Mouse (Mus musculus) stomach, embryonic 14.5 days (tissue): ENCODE results near the gene Csgalnact2. TPM values are rescaled to one million over a fixed set of nuclear protein-coding genes. Genes with fewer than 3 reads are reported as not detected.

Source experiments
- ATAC-seq: fragments of 200-750 bp; cut with Nextera tagmentation; 2 replicates; pipeline ENCODE4 v1.8.0; 2017; ENCODE audit warnings: low read depth, moderate TSS enrichment; ENCODE audit not compliant: insufficient number of reproducible peaks, insufficient read depth, low FRiP score
- H3K27ac ChIP-seq: fragments of 300-500 bp; sonication (generic); 2 replicates; pipeline ENCODE4 v1.5.1; 2014; ENCODE audit warnings: mild to moderate bottlenecking, low read length, moderate library complexity, mixed read lengths
- H3K27me3 ChIP-seq: fragments of 300-500 bp; sonication (generic); 2 replicates; pipeline ENCODE4 v1.6.1; 2014; ENCODE audit warnings: low read length, control low read depth, mixed read lengths; ENCODE audit not compliant: control insufficient read depth, insufficient read depth
- H3K36me3 ChIP-seq: fragments of 300-500 bp; sonication (generic); 2 replicates; pipeline ENCODE4 v1.6.1; 2014; ENCODE audit warnings: mild to moderate bottlenecking, control low read depth, low read length, moderate library complexity, mixed read lengths; ENCODE audit not compliant: control insufficient read depth, insufficient read depth
- H3K4me1 ChIP-seq: fragments of 300-500 bp; sonication (generic); 2 replicates; pipeline ENCODE4 v1.6.1; 2014; ENCODE audit warnings: low read length, control low read depth, mixed read lengths; ENCODE audit not compliant: control insufficient read depth, insufficient read depth
- H3K4me2 ChIP-seq: fragments of 300-500 bp; sonication (generic); replicated peaks from 2 replicates; pipeline ENCODE4 v1.6.1; 2014; ENCODE audit warnings: low read depth, low read length, control low read depth
- H3K4me3 ChIP-seq: fragments of 300-500 bp; sonication (generic); 2 replicates; pipeline ENCODE4 v1.5.1; 2014; ENCODE audit warnings: low read depth, low read length, control low read depth
- H3K9ac ChIP-seq: fragments of 300-500 bp; sonication (generic); replicated peaks from 2 replicates; pipeline ENCODE4 v1.6.1; 2014; ENCODE audit warnings: low read depth, mild to moderate bottlenecking, control low read depth, low read length, moderate library complexity, mixed read lengths
- H3K9me3 ChIP-seq: fragments of 300-500 bp; sonication (generic); 2 replicates; pipeline ENCODE4 v1.6.1; 2016; ENCODE audit warnings: low read depth, low read length, control low read depth; ENCODE audit not compliant: control insufficient read depth
- WGBS: fragments of 180-500 bp; shearing (Covaris S2); extraction: QIAGEN DNeasy Blood & Tissue Kit; methylation state at CpG from one replicate; pipeline ENCODE4 v1.1.7; 2014; 5-methylcytosine and 5-hydroxymethylcytosine counted together
- polyA plus RNA-seq: library from polyadenylated mRNA; unstranded; fragments of >200 nt; fragmentation: Nextera tagmentation; extraction: Ambion mirVana; gene quantifications from 2 replicates; pipeline ENCODE4 v1.2.1, GENCODE M21; 2014

Csgalnact2 gene
- polyA plus RNA-seq, 1 experiment from 2014 or later: 15.1 TPM

GRCm38 (mm10) chr6:118084596-118084995, 54.3 kb downstream of the Csgalnact2 start:
- 86% methylated on average over 8 of the region's 8 CpGs for WGBS
- Histone ChIP-seq H3K4me1 (no peaks in the 10 kb centered on the region), H3K27ac (no peak overlapping the region), H3K27me3 (no peaks in the 10 kb centered on the region), H3K4me3 (no peak overlapping the region), H3K9me3 (no peaks in the 10 kb centered on the region), H3K4me2 (no peak overlapping the region), H3K9ac (no peak overlapping the region), H3K36me3 (no peaks in the 10 kb centered on the region)
- no peak for ATAC-seq

GRCm38 (mm10) chr6:118083608-118084007, 55.3 kb downstream of the Csgalnact2 start:
- Histone ChIP-seq H3K4me2 (no peak overlapping the region), H3K27me3 (no peaks in the 10 kb centered on the region), H3K27ac (no peak overlapping the region), H3K9ac (no peak overlapping the region), H3K4me1 (no peaks in the 10 kb centered on the region), H3K4me3 (no peak overlapping the region), H3K9me3 (no peaks in the 10 kb centered on the region), H3K36me3 (no peaks in the 10 kb centered on the region)
- no peak for ATAC-seq
- WGBS: 69% methylated on average over 6 of the region's 6 CpGs

GRCm38 (mm10) chr6:118082384-118082783, 56.6 kb downstream of the Csgalnact2 start:
- ATAC-seq: no peak
- Histone ChIP-seq H3K9me3 (no peaks in the 10 kb centered on the region), H3K9ac (no peak overlapping the region), H3K36me3 (no peaks in the 10 kb centered on the region), H3K27ac (no peak overlapping the region), H3K27me3 (no peaks in the 10 kb centered on the region), H3K4me2 (no peak overlapping the region), H3K4me1 (no peaks in the 10 kb centered on the region), H3K4me3 (no peak overlapping the region)
- 80% methylated on average over 3 of the region's 3 CpGs for WGBS

GRCm38 (mm10) chr6:118080711-118081110, 58.2 kb downstream of the Csgalnact2 start:
- ATAC-seq: no peak
- no peaks in the 10 kb centered on the region for H3K4me1 ChIP-seq
- no peak overlapping the region for H3K27ac ChIP-seq
- H3K9me3 ChIP-seq: no peaks in the 10 kb centered on the region
- no peaks in the 10 kb centered on the region for H3K36me3 ChIP-seq
- 88% methylated on average over 4 of the region's 4 CpGs for WGBS
- no peak overlapping the region for H3K9ac ChIP-seq
- H3K27me3 ChIP-seq: no peaks in the 10 kb centered on the region
- no peak overlapping the region for H3K4me2 ChIP-seq
- H3K4me3 ChIP-seq: no peak overlapping the region

- H3K4me3 ChIP-seq: no peak overlapping the region
- no peaks in the 10 kb centered on the region for H3K4me1 ChIP-seq
- H3K9me3 ChIP-seq: no peaks in the 10 kb centered on the region
- no peak overlapping the region for H3K9ac ChIP-seq
- no peak overlapping the region for H3K4me2 ChIP-seq
- no peaks in the 10 kb centered on the region for H3K27me3 ChIP-seq
- no peaks in the 10 kb centered on the region for H3K36me3 ChIP-seq
- 59% methylated on average over 10 of the region's 10 CpGs for WGBS
- ATAC-seq: no peak
- no peak overlapping the region for H3K27ac ChIP-seq
Observed at GRCm38 (mm10) chr6:118079762-118080465, 59.0 kb downstream of the Csgalnact2 start.

GRCm38 (mm10) chr6:118079292-118079691, 59.6 kb downstream of the Csgalnact2 start:
- 60% methylated on average over 3 of the region's 3 CpGs for WGBS
- Histone ChIP-seq H3K27me3 (no peaks in the 10 kb centered on the region), H3K27ac (no peak overlapping the region), H3K4me3 (no peak overlapping the region), H3K36me3 (no peaks in the 10 kb centered on the region), H3K4me1 (peaks cover 2% of the 10 kb centered on the region), H3K9me3 (no peaks in the 10 kb centered on the region), H3K4me2 (no peak overlapping the region), H3K9ac (no peak overlapping the region)
- no peak for ATAC-seq

- H3K27ac ChIP-seq: no peak overlapping the region
- H3K9ac ChIP-seq: no peak overlapping the region
- H3K27me3 ChIP-seq: no peaks in the 10 kb centered on the region
- H3K4me1 ChIP-seq: peaks cover 8% of the 10 kb centered on the region
- no peak overlapping the region for H3K4me3 ChIP-seq
- no peaks in the 10 kb centered on the region for H3K9me3 ChIP-seq
- ATAC-seq: no peak
- H3K4me2 ChIP-seq: no peak overlapping the region
- WGBS: 59% methylated on average over 10 of the region's 10 CpGs
- H3K36me3 ChIP-seq: no peaks in the 10 kb centered on the region
Observed at GRCm38 (mm10) chr6:118078751-118079150, 60.2 kb downstream of the Csgalnact2 start.

- no peaks in the 10 kb centered on the region for H3K36me3 ChIP-seq
- ATAC-seq: no peak
- no peak overlapping the region for H3K9ac ChIP-seq
- H3K27ac ChIP-seq: no peak overlapping the region
- no peaks in the 10 kb centered on the region for H3K9me3 ChIP-seq
- no peak overlapping the region for H3K4me2 ChIP-seq
- H3K4me1 ChIP-seq: peaks cover 8% of the 10 kb centered on the region
- H3K27me3 ChIP-seq: no peaks in the 10 kb centered on the region
- 74% methylated on average over 7 of the region's 7 CpGs for WGBS
- H3K4me3 ChIP-seq: no peak overlapping the region
Observed at GRCm38 (mm10) chr6:118077421-118077820, 61.5 kb downstream of the Csgalnact2 start.

GRCm38 (mm10) chr6:118076748-118077147, 62.2 kb downstream of the Csgalnact2 start:
- Histone ChIP-seq H3K9ac (no peak overlapping the region), H3K4me3 (no peak overlapping the region), H3K4me1 (peaks cover 8% of the 10 kb centered on the region), H3K9me3 (no peaks in the 10 kb centered on the region), H3K27me3 (no peaks in the 10 kb centered on the region), H3K4me2 (no peak overlapping the region), H3K36me3 (no peaks in the 10 kb centered on the region), H3K27ac (no peak overlapping the region)
- no peak for ATAC-seq
- 80% methylated on average over 8 of the region's 8 CpGs for WGBS
